Mouse (Mus musculus): ENCODE measurements around the gene Anks1b. TPM values are rescaled to one million over a fixed set of nuclear protein-coding genes. Genes with fewer than 3 reads are reported as not detected.

The Anks1b gene
- polyA plus RNA-seq, 1 experiment = 0.19 TPM

GRCm38 (mm10) chr10:90907381-90907780 is 1034.1 kb downstream of the Anks1b start:
- no peaks in the 10 kb centered on the region for H3K27me3 ChIP-seq (ENCODE audit: control insufficient read depth, insufficient read depth, low read length)
- no peak overlapping the region for H3K4me3 ChIP-seq (ENCODE audit: extremely low read depth, insufficient read depth, insufficient read length)
- no peaks in the 10 kb centered on the region for H3K4me1 ChIP-seq (ENCODE audit: control insufficient read depth, insufficient read depth, insufficient read length)
- WGBS = 73% methylated on average over 8 of the region's 8 CpGs
- H3K27ac ChIP-seq (ENCODE audit: insufficient read depth, low read length) = no peak overlapping the region
- DNase-seq (ENCODE audit: low read depth in 1 of 2, low spot score in 2 of 2) = no peak
- no peaks in the 10 kb centered on the region for H3K36me3 ChIP-seq (ENCODE audit: control insufficient read depth, insufficient read depth, low read length)
- TF ChIP-seq POLR2A (IDR thresholded peaks at IDR 0.05; ENCODE audit: low read depth, low read length) (no peak), CTCF (IDR thresholded peaks at IDR 0.05; ENCODE audit: extremely low read depth, insufficient read depth, insufficient read length, insufficient replicate concordance) (no peak)

DNA sequence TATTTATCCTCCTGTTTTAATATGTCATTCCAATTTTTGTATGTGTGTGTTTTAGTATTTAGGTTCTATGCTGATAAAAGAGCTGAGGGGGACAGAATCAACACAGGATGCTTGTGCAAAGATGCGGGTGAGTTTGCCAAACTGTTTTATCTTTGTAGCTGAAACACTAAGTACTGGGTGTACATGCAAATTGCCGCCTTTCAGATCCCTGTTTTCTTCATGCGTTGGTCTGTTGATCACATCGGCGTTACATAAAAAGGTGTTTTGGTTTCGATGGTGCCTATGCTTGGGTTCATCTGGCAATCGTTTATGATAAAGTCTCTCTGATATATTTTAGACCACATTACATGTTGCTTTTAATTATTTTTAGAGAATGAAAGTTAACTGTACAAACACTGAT is 1050.2 kb downstream of the Anks1b start:
- H3K36me3 ChIP-seq (ENCODE audit: control insufficient read depth, insufficient read depth, low read length) = no peaks in the 10 kb centered on the region
- DNase-seq (ENCODE audit: low read depth in 1 of 2, low spot score in 2 of 2) = no peak
- whole genome bisulfite sequencing = 91% methylated on average over 7 of the region's 7 CpGs
- H3K27ac ChIP-seq (ENCODE audit: insufficient read depth, low read length) = no peak overlapping the region
- no peak overlapping the region for H3K4me3 ChIP-seq (ENCODE audit: extremely low read depth, insufficient read depth, insufficient read length)
- TF ChIP-seq CTCF (IDR thresholded peaks at IDR 0.05; ENCODE audit: extremely low read depth, insufficient read depth, insufficient read length, insufficient replicate concordance) (no peak), POLR2A (IDR thresholded peaks at IDR 0.05; ENCODE audit: low read depth, low read length) (no peak)
- no peaks in the 10 kb centered on the region for H3K27me3 ChIP-seq (ENCODE audit: control insufficient read depth, insufficient read depth, low read length)
- H3K4me1 ChIP-seq (ENCODE audit: control insufficient read depth, insufficient read depth, insufficient read length) = no peaks in the 10 kb centered on the region

GRCm38 (mm10) chr10:90933088-90933487 is 1059.8 kb downstream of the Anks1b start:
- 89% methylated on average over 5 of the region's 5 CpGs for WGBS
- TF ChIP-seq POLR2A (IDR thresholded peaks at IDR 0.05; ENCODE audit: low read depth, low read length) (no peak), CTCF (IDR thresholded peaks at IDR 0.05; ENCODE audit: extremely low read depth, insufficient read depth, insufficient read length, insufficient replicate concordance) (no peak)
- no peaks in the 10 kb centered on the region for H3K4me1 ChIP-seq (ENCODE audit: control insufficient read depth, insufficient read depth, insufficient read length)
- no peak overlapping the region for H3K27ac ChIP-seq (ENCODE audit: insufficient read depth, low read length)
- no peaks in the 10 kb centered on the region for H3K27me3 ChIP-seq (ENCODE audit: control insufficient read depth, insufficient read depth, low read length)
- DNase-seq (ENCODE audit: low read depth in 1 of 2, low spot score in 2 of 2) = no peak
- H3K36me3 ChIP-seq (ENCODE audit: control insufficient read depth, insufficient read depth, low read length) = no peaks in the 10 kb centered on the region
- H3K4me3 ChIP-seq (ENCODE audit: extremely low read depth, insufficient read depth, insufficient read length) = no peak overlapping the region

DNA sequence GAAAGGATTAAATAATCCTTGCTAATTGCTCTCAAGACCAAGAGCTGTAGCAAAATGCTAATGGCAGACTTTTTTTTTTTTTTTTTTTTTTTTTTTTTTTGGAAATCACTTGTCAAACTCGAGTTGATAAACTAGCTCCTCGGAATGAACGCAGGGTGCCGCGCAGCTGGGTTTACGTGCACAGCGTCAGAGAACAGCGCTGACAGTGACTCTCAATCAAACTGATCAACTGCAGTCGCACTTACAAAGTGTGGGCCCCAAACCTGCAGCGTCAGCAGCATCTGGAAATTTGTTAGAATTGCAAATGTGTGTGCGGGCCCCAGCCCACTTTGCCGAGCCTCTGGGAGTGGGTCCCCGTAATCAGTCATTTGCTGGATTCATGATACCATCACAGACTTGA is 1061.4 kb downstream of the Anks1b start:
- TF ChIP-seq POLR2A (IDR thresholded peaks at IDR 0.05; ENCODE audit: low read depth, low read length) = no peak
- TF ChIP-seq CTCF (IDR thresholded peaks at IDR 0.05; ENCODE audit: extremely low read depth, insufficient read depth, insufficient read length, insufficient replicate concordance) = no peak

GRCm38 (mm10) chr10:90937721-90938460 is 1064.6 kb downstream of the Anks1b start:
- Histone ChIP-seq H3K27me3 (ENCODE audit: control insufficient read depth, insufficient read depth, low read length) (no peaks in the 10 kb centered on the region), H3K27ac (ENCODE audit: insufficient read depth, low read length) (no peak overlapping the region), H3K36me3 (ENCODE audit: control insufficient read depth, insufficient read depth, low read length) (no peaks in the 10 kb centered on the region), H3K4me3 (ENCODE audit: extremely low read depth, insufficient read depth, insufficient read length) (no peak overlapping the region), H3K4me1 (ENCODE audit: control insufficient read depth, insufficient read depth, insufficient read length) (no peaks in the 10 kb centered on the region)
- 84% methylated on average over 5 of the region's 5 CpGs for WGBS
- no peak for DNase-seq (ENCODE audit: low read depth in 1 of 2, low spot score in 2 of 2)
- no peak for TF ChIP-seq CTCF (IDR thresholded peaks at IDR 0.05; ENCODE audit: extremely low read depth, insufficient read depth, insufficient read length, insufficient replicate concordance)
- TF ChIP-seq POLR2A (IDR thresholded peaks at IDR 0.05; ENCODE audit: low read depth, low read length) = no peak

More for the DNA sequence above, 1061.4 kb downstream of the Anks1b start:
- H3K4me3 ChIP-seq (ENCODE audit: extremely low read depth, insufficient read depth, insufficient read length) = no peak overlapping the region
- DNase-seq (ENCODE audit: low read depth in 1 of 2, low spot score in 2 of 2) = no peak
- H3K27me3 ChIP-seq (ENCODE audit: control insufficient read depth, insufficient read depth, low read length) = no peaks in the 10 kb centered on the region
- H3K36me3 ChIP-seq (ENCODE audit: control insufficient read depth, insufficient read depth, low read length) = no peaks in the 10 kb centered on the region
- no peak overlapping the region for H3K27ac ChIP-seq (ENCODE audit: insufficient read depth, low read length)
- H3K4me1 ChIP-seq (ENCODE audit: control insufficient read depth, insufficient read depth, insufficient read length) = no peaks in the 10 kb centered on the region
- 78% methylated on average over 13 of the region's 13 CpGs for WGBS

GRCm38 (mm10) chr10:90940521-90941520 is 1067.5 kb downstream of the Anks1b start:
- no peak for TF ChIP-seq POLR2A (IDR thresholded peaks at IDR 0.05; ENCODE audit: low read depth, low read length)
- TF ChIP-seq CTCF (IDR thresholded peaks at IDR 0.05; ENCODE audit: extremely low read depth, insufficient read depth, insufficient read length, insufficient replicate concordance) = no peak
- WGBS = 86% methylated on average over 15 of the region's 15 CpGs

More at GRCm38 (mm10) chr10:90940521-90941520, 1067.5 kb downstream of the Anks1b start:
- Histone ChIP-seq H3K27ac (ENCODE audit: insufficient read depth, low read length) (no peak overlapping the region), H3K4me1 (ENCODE audit: control insufficient read depth, insufficient read depth, insufficient read length) (no peaks in the 10 kb centered on the region), H3K4me3 (ENCODE audit: extremely low read depth, insufficient read depth, insufficient read length) (no peak overlapping the region), H3K27me3 (ENCODE audit: control insufficient read depth, insufficient read depth, low read length) (no peaks in the 10 kb centered on the region), H3K36me3 (ENCODE audit: control insufficient read depth, insufficient read depth, low read length) (no peaks in the 10 kb centered on the region)
- DNase-seq (ENCODE audit: low read depth in 1 of 2, low spot score in 2 of 2) = no peak
